Mouse (Mus musculus) ovary, adult 2 months (tissue): ENCODE data around the gene Spata2l. TPM values are rescaled to one million over a fixed set of nuclear protein-coding genes. Genes with fewer than 3 reads are reported as not detected.

Experiments
- polyA plus RNA-seq: library from polyadenylated mRNA; depleted of rRNA; stranded (reverse); fragments of >200 nt; gene quantifications from 2 replicates; pipeline ENCODE4 v1.2.3, GENCODE M21; 2012; rRNA removed

Gene Spata2l
- 21.3 and 22.9 TPM in 2 replicates for polyA plus RNA-seq

GRCm38 (mm10) chr8:123235520-123236497 is at the start of gene Spata2l:
Gene Spata2l, minus strand, starts transcription at chr8:123236233.

DNA sequence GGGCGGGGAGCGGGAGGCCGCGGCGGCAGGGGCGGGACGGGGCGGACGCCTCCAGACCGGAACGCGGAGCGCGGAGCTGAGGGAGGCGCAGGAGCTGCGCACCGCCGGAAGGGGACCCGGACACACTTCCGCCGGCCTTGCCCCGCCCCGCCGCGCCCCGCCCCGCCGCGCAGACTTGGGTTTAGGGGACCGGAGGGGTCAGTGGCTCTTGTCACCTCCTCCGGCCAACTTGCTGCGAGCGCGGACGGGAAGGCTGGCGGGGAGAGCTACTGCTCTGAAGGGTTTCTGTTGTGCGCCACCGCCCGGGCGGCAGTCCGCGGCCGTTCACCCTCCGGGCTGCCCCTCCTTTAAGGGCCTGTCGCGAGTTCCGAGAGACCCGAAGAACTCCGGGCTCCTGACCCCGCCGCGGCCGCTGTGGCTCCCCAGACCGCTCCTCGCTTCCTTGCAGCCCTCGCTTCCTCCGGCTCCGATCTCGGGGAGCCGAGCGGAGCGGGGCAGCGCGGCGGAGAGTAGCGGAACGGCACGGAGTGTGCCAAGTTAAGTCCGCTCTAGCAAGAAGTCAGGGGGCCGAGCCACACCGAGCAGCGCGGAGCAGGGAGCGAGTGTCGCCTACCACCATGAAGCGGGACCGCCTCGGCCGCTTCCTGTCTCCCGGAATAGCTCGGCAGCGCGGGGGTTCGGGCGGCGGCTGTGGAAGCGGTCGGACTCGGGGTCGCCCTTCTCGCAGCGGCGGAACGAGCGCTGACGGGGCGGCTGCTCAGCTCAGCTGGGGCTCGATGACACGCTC is 18.3 kb upstream of the Spata2l start, which contains the start of the genes Zfp276 and Vps9d1:
TSS of gene Zfp276 (plus strand) at position 97 of the 787 bp plus-strand sequence.
TSS of gene Vps9d1 (minus strand) at position 250 of the 787 bp plus-strand sequence.

GRCm38 (mm10) chr8:123224278-123225266 is 11.5 kb downstream of the Spata2l start, which contains the start of gene Cdk10:
Gene Cdk10, plus strand, starts transcription at chr8:123224842.

DNA sequence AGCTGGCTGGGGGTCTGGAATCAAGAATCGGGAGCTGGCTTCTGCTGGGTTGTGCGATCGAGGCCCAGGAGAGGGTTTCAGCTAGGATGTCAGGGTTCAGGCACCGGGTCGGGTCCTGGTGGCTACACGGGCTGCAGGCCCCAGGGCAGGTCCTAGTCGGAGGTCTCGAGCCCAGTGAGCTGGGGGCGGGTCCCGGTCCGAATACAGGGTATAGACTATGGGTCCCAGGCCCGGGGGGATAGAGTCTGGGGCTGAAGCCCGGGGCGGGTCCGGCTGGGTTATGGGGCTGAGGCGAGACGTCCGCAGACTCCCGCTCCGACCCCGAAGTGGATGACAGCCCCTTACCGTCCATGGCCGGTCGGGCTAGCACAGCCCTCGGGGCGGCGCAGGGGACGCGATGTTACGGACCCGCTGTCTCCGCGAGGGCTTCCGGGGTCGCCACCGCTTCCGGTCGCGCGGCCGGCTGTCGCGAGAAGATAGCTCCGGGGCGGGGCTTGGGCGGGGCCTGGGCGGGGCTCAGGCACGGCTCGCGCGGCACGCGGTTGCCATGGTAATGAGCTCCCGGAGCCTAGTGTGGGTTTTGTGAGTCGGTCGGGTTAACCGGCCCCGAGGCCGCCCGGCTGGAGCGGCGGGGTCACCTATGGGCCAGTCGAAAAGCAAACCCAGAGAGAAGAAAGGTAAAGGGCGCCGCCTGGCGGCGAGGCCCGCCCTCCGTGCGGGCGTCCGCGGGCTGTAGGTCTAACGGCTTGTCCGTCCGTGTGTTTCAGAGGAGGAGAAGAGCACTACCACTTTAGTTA is 23.5 kb downstream of the Spata2l start, which contains the start of the genes Chmp1a and Spata33:
TSS of gene Chmp1a (minus strand) at position 443 of the 797 bp plus-strand sequence.
TSS of gene Spata33 (plus strand) at position 512 of the 797 bp plus-strand sequence.

DNA sequence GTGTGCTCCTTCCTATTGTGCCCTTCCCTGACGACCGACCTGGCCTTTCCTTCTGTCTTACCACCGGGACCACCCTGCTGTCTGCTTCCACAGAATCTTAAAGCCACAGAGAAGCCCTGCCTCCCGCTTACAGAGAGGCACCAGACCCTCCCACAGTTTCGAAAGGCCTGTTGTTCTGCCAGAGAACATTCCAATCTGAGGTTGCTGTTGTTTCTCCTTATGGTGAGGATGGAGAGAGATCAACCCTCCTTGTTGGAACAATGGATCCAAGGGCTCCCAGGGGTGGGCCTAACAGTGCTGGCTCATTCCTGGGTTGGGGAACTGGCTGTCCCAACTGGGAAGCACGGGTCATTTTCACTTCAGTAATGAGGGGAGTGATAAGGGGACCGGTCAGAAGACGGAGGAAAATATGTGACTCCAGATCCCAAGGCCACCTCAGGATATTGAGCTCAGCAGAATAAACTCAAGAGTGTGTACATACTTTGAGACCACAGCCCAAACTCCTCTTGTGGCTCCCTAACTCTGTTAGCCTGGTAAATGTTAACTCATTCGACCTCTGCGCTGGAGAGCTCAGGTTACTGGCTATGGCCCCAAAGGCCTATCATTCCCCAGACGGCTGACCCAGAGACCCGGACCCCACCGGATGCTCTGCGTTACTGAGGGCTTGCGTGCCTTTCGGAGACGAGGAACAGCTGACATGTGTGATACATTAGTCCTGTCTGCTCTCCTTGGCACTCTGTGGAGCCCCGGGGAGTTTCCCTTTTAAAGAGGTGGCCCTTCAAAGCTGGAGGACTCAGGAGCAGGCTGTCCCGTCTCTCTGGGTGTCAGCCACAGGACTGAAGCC is 50.2 kb downstream of the Spata2l start, which contains the start of gene Dpep1:
TSS of gene Dpep1 (plus strand) at position 677 of the 844 bp plus-strand sequence.

Other genes starting within 250 kb of the Spata2l start
- 76.3 and 146 TPM in 2 replicates for gene Ankrd11, start 194.0 kb downstream of the Spata2l start, polyA plus RNA-seq
- gene Spg7, start 173.3 kb downstream of the Spata2l start, polyA plus RNA-seq, result 115 and 159 TPM in 2 replicates
- 5,283 and 5,699 TPM in 2 replicates for gene Rpl13, start 133.9 kb downstream of the Spata2l start, polyA plus RNA-seq
- 5.6 and 6.5 TPM in 2 replicates for gene Cpne7, start 118.9 kb downstream of the Spata2l start, polyA plus RNA-seq
- 22.6 and 24.4 TPM in 2 replicates for gene Sult5a1, start 77.9 kb downstream of the Spata2l start, polyA plus RNA-seq
- gene Dpep1, start 50.0 kb downstream of the Spata2l start, polyA plus RNA-seq, result 24.5 and 33.1 TPM in 2 replicates
- 113 and 115 TPM in 2 replicates for gene Chmp1a, start 23.5 kb downstream of the Spata2l start, polyA plus RNA-seq
- 3.8 and 4.5 TPM in 2 replicates for gene Spata33, start 23.4 kb downstream of the Spata2l start, polyA plus RNA-seq
- gene Cdk10, start 11.4 kb downstream of the Spata2l start, polyA plus RNA-seq, result 75.4 and 105 TPM in 2 replicates
- gene Zfp276, start 18.0 kb upstream of the Spata2l start, polyA plus RNA-seq, result 48.7 and 49.0 TPM in 2 replicates
- gene Vps9d1, start 18.1 kb upstream of the Spata2l start, polyA plus RNA-seq, result 162 and 169 TPM in 2 replicates
- gene Fanca, start 82.3 kb upstream of the Spata2l start, polyA plus RNA-seq, result 30.3 and 45.1 TPM in 2 replicates
- 6.3 and 7.2 TPM in 2 replicates for gene Spire2, start 96.5 kb upstream of the Spata2l start, polyA plus RNA-seq
- gene Tcf25, start 137.5 kb upstream of the Spata2l start, polyA plus RNA-seq, result 167 and 216 TPM in 2 replicates
- 0.06 and 0.11 TPM in 2 replicates for gene Mc1r, start 170.9 kb upstream of the Spata2l start, polyA plus RNA-seq
- gene Tubb3, start 175.2 kb upstream of the Spata2l start, polyA plus RNA-seq, result 49.4 and 66.3 TPM in 2 replicates
- gene Def8, start 187.3 kb upstream of the Spata2l start, polyA plus RNA-seq, result 41.7 and 43.9 TPM in 2 replicates
- 24.2 and 27.4 TPM in 2 replicates for gene Afg3l1, start 241.7 kb upstream of the Spata2l start, polyA plus RNA-seq